Mouse (Mus musculus) kidney, adult 2 months (tissue): ENCODE measurements around the gene Arhgap45.

ENCODE experiments used
- CTCF ChIP-seq: fragments of 200-500 bp; conservative IDR thresholded peaks from 2 replicates; pipeline ENCODE4 v1.5.1; 2011; ENCODE audit warnings: low read depth, mild to moderate bottlenecking, control low read depth, low read length, moderate library complexity, mixed read lengths; ENCODE audit not compliant: insufficient read depth, insufficient read length
- POLR2A ChIP-seq: fragments of 200-500 bp; IDR thresholded peaks from one replicate; pipeline ENCODE4 v1.6.1; 2011; ENCODE audit warnings: low read depth, low read length, control low read depth

- TF ChIP-seq POLR2A (peak; percentile 57), CTCF (no peak)
Observed at GRCm38 (mm10) chr10:80039559-80039979, 23.1 kb downstream of the Arhgap45 start, which contains the start of gene Polr2e.
